Mouse (Mus musculus): ENCODE measurements around the gene Dbx1.

- TF ChIP-seq MAX (IDR thresholded peaks at IDR 0.05; ENCODE audit: low read depth) (no peak), E2F4 (IDR thresholded peaks at IDR 0.05; ENCODE audit: insufficient read depth) (no peak), USF1 (IDR thresholded peaks at IDR 0.05; ENCODE audit: low read depth) (no peak), TCF12 (IDR thresholded peaks at IDR 0.05; ENCODE audit: insufficient read depth, poor library complexity, severe bottlenecking) (no peak), MYOD1 (IDR thresholded peaks at IDR 0.05; ENCODE audit: control insufficient read depth in 1 of 3, insufficient read length in 2 of 3, low read depth in 2 of 3) (no peak), POLR2AphosphoS2 (IDR thresholded peaks at IDR 0.05; ENCODE audit: insufficient read length, low read depth) (no peak)
These were observed 36.7 kb downstream of the Dbx1 start for GRCm38 (mm10) chr7:49599950-49600349.
